In the genomic region with DNA sequence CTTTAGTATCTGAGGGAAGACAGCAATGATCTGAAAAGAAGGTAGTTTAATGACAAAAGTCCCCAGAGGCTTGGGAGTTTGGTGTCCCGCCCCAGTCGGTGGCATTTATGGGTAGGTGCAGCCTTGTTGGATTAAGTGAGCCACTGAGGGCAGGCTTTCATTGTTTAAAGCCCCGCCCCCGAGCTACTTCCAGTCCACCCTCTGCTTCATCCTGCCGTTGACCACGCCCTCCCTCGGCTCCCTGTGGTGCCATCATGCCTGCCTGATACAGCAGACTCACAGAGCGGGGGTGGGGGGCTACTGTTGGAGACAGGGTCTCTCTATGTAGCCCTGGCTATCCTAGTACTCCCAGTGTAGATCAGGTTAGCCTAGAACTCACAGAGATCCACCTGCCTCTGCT, we compare ENCODE assay signal across 20 mouse cellular contexts. TPM values are rescaled to one million over a fixed set of nuclear protein-coding genes. Genes with fewer than 3 reads are reported as not detected.
DNase-seq lines count a peak whose midpoint lies in the region; ATAC-seq and TF ChIP-seq lines count a peak whose summit lies in the region.
"Had no signal": no experiment of that assay in that cellular context is flagged by ENCODE, and none has a peak within 500 bp of the region (broad histone marks: within the 10 kb centered on the region; RNA-seq: fewer than 3 reads in every experiment).

No protein-coding gene starts in this region.

- H3K27ac ChIP-seq in neural tube, embryonic 11.5 days (ENCODE audit: low read depth, low read length) = no peak overlapping the region
- H3K27ac ChIP-seq in liver, embryonic 11.5 days (ENCODE audit: low read depth, low read length) = no peak overlapping the region
- H3K27ac ChIP-seq: forebrain, embryonic 10.5 days; hindbrain, embryonic 13.5 days; midbrain, embryonic 15.5 days had no signal

- no peak for TF ChIP-seq CTCF in G1E (IDR thresholded peaks at IDR 0.05; ENCODE audit: low read depth, low read length)

- peak; percentile 10 for DNase-seq in neural tube, embryonic 11.5 days (ENCODE audit: low spot score)
- DNase-seq in neural tube, embryonic 10.5 days (ENCODE audit: extremely low spot score, low spot score) = no peak
- no peak for DNase-seq in G1E (ENCODE audit: low spot score)
- DNase-seq in liver, embryonic 11.5 days (ENCODE audit: low spot score) = no peak
- no peak for DNase-seq in adrenal gland, adult 18-20 months (ENCODE audit: low spot score in 2 of 2)
- DNase-seq in thymus, postnatal 0 days (ENCODE audit: low spot score) = no peak
- no peak for DNase-seq in lung, postnatal 14 days
- DNase-seq: adrenal gland, postnatal 10 days; B cell, adult 2 months; heart, postnatal 14 days; layer of hippocampus, adult 9-11 months; lung, postnatal 10 days; right cerebral cortex, adult 18-20 months; thymus, postnatal 4 days had no signal

- no peak overlapping the region for H3K4me2 ChIP-seq in neural tube, embryonic 11.5 days (ENCODE audit: low read depth)
- no peak overlapping the region for H3K4me2 ChIP-seq in liver, embryonic 11.5 days
- H3K4me2 ChIP-seq: heart, embryonic 12.5 days; hindbrain, embryonic 13.5 days; midbrain, embryonic 15.5 days had no signal

- H3K4me3 ChIP-seq in neural tube, embryonic 11.5 days (ENCODE audit: low read depth, low read length) = no peak overlapping the region
- no peak overlapping the region for H3K4me3 ChIP-seq in G1E (ENCODE audit: low read depth, low read length)
- H3K4me3 ChIP-seq in liver, embryonic 11.5 days (ENCODE audit: low read depth, low read length) = no peak overlapping the region
- H3K4me3 ChIP-seq: forebrain, embryonic 10.5 days; heart, embryonic 12.5 days; hindbrain, embryonic 13.5 days; midbrain, embryonic 15.5 days had no signal

- H3K9ac ChIP-seq in neural tube, embryonic 11.5 days (ENCODE audit: low read length) = no peak overlapping the region
- no peak overlapping the region for H3K9ac ChIP-seq in liver, embryonic 11.5 days (ENCODE audit: low read depth, low read length)
- H3K9ac ChIP-seq: heart, embryonic 12.5 days; hindbrain, embryonic 13.5 days; midbrain, embryonic 15.5 days had no signal

- 31% methylated on average over 8 of the region's 8 CpGs for WGBS in neural tube, embryonic 11.5 days
- 59% methylated on average over 8 of the region's 8 CpGs for WGBS in liver, embryonic 11.5 days

- ATAC-seq in neural tube, embryonic 11.5 days (ENCODE audit: insufficient read depth, low FRiP score, low TSS enrichment) = no peak
- peak; percentile 15; the same call in 1 of the 2 replicates for ATAC-seq in G1E (ENCODE audit: extremely low read depth, insufficient number of reproducible peaks, low FRiP score, poor library complexity, severe bottlenecking)
- peak; percentile 67; the same call in 1 of the 2 replicates for ATAC-seq in liver, embryonic 11.5 days (replicated peaks; ENCODE audit: low FRiP score)
- ATAC-seq: inflammation-experienced regulatory T-cells, adult 6 months; midbrain, embryonic 15.5 days had no signal

- no peaks in the 10 kb centered on the region for H3K27me3 ChIP-seq in neural tube, embryonic 11.5 days (ENCODE audit: control insufficient read depth, insufficient read depth, low read length)
- no peaks in the 10 kb centered on the region for H3K27me3 ChIP-seq in G1E (ENCODE audit: insufficient read depth, low read length)
- H3K27me3 ChIP-seq in liver, embryonic 11.5 days (replicated peaks; ENCODE audit: control insufficient read depth, insufficient read depth, low read length) = no peaks in the 10 kb centered on the region
- H3K27me3 ChIP-seq: heart, embryonic 12.5 days; hindbrain, embryonic 13.5 days; midbrain, embryonic 15.5 days had no signal

- no peaks in the 10 kb centered on the region for H3K4me1 ChIP-seq in neural tube, embryonic 11.5 days (ENCODE audit: control insufficient read depth, insufficient read depth, low read length)
- H3K4me1 ChIP-seq in G1E (ENCODE audit: insufficient read depth, low read depth, low read length) = peaks cover 12% of the 10 kb centered on the region
- H3K4me1 ChIP-seq in liver, embryonic 11.5 days (replicated peaks; ENCODE audit: control insufficient read depth, insufficient read depth, low read length) = peaks cover 3% of the 10 kb centered on the region; the same call in 1 of the 2 replicates
- H3K4me1 ChIP-seq: hindbrain, embryonic 13.5 days; midbrain, embryonic 15.5 days had no signal

- no peaks in the 10 kb centered on the region for H3K9me3 ChIP-seq in neural tube, embryonic 11.5 days (ENCODE audit: control insufficient read depth, low read length)
- no peaks in the 10 kb centered on the region for H3K9me3 ChIP-seq in G1E (replicated peaks)
- no peaks in the 10 kb centered on the region for H3K9me3 ChIP-seq in liver, embryonic 11.5 days (ENCODE audit: control insufficient read depth, low read length)
- H3K9me3 ChIP-seq: forebrain, embryonic 10.5 days; heart, embryonic 12.5 days; hindbrain, embryonic 13.5 days; midbrain, embryonic 15.5 days had no signal

- H3K36me3 ChIP-seq in neural tube, embryonic 11.5 days (ENCODE audit: control insufficient read depth, insufficient read depth, low read length) = peaks cover 9% of the 10 kb centered on the region
- H3K36me3 ChIP-seq in G1E (replicated peaks) = peaks cover 83% of the 10 kb centered on the region
- H3K36me3 ChIP-seq in liver, embryonic 11.5 days (ENCODE audit: control insufficient read depth, insufficient read depth, low read length) = peaks cover 21% of the 10 kb centered on the region

RNA-seq across cellular contexts. Expression of a gene that starts 9.4 kb away (rescaled TPM):
- polyA plus RNA-seq in neural tube, embryonic 11.5 days (2014; fragmentation: Nextera tagmentation; extraction: Ambion mirVana) = 37.4 and 40.6 TPM in 2 replicates
- total RNA-seq in G1E (2014; fragmentation: Nextera tagmentation) (13.3 and 26.6 TPM in 2 replicates), G1E (2017) (23.9 and 25.7 TPM in 2 replicates)
- polyA plus RNA-seq in G1E (2012) = 0.40 and 1.0 TPM in 2 replicates
- polyA plus RNA-seq in liver, embryonic 11.5 days (2014; fragmentation: Nextera tagmentation; extraction: Ambion mirVana) = 17.0 and 18.5 TPM in 2 replicates
- 10 to 100 TPM; 21.1 to 25.7 TPM for total RNA-seq in adrenal gland, adult 18-20 months (2021)
- polyA plus RNA-seq in thymus, postnatal 0 days (2015; fragmentation: Nextera tagmentation; extraction: Ambion mirVana) = 42.4 and 47.7 TPM in 2 replicates

RNA-seq across cellular contexts. Expression of a gene that starts 9.5 kb away (rescaled TPM):
- 18.6 and 19.1 TPM in 2 replicates for polyA plus RNA-seq in neural tube, embryonic 11.5 days (2014; fragmentation: Nextera tagmentation; extraction: Ambion mirVana)
- total RNA-seq in G1E (2014; fragmentation: Nextera tagmentation) = 13.5 and 14.7 TPM in 2 replicates
- total RNA-seq in G1E (2017) = 22.2 and 23.2 TPM in 2 replicates
- polyA plus RNA-seq in G1E (2012) = 3.5 and 4.0 TPM in 2 replicates
- polyA plus RNA-seq in liver, embryonic 11.5 days (2014; fragmentation: Nextera tagmentation; extraction: Ambion mirVana) = 18.8 and 20.3 TPM in 2 replicates
- 10 to 100 TPM; 19.7 to 22.1 TPM for total RNA-seq in adrenal gland, adult 18-20 months (2021)
- polyA plus RNA-seq in thymus, postnatal 0 days (2015; fragmentation: Nextera tagmentation; extraction: Ambion mirVana) = 12.4 and 12.7 TPM in 2 replicates

RNA-seq across cellular contexts. Expression of a gene that starts 18.1 kb away (rescaled TPM):
- polyA plus RNA-seq in neural tube, embryonic 11.5 days (2014; fragmentation: Nextera tagmentation; extraction: Ambion mirVana) = 0.69 and 1.1 TPM in 2 replicates
- 3.4 and 6.4 TPM in 2 replicates for total RNA-seq in G1E (2014; fragmentation: Nextera tagmentation)
- 0.76 and 2.5 TPM in 2 replicates for total RNA-seq in G1E (2017)
- 0.08 and 0.11 TPM in 2 replicates for polyA plus RNA-seq in G1E (2012)
- 1.8 and 1.9 TPM in 2 replicates for polyA plus RNA-seq in liver, embryonic 11.5 days (2014; fragmentation: Nextera tagmentation; extraction: Ambion mirVana)
- total RNA-seq in adrenal gland, adult 18-20 months (2021) = 1 to 10 TPM; 4.9 to 8.9 TPM
- polyA plus RNA-seq in thymus, postnatal 0 days (2015; fragmentation: Nextera tagmentation; extraction: Ambion mirVana) = 0.50 and 0.60 TPM in 2 replicates

RNA-seq across cellular contexts. Expression of a gene that starts 35.1 kb away (rescaled TPM):
- polyA plus RNA-seq in neural tube, embryonic 11.5 days (2014; fragmentation: Nextera tagmentation; extraction: Ambion mirVana) = 29.9 and 32.0 TPM in 2 replicates
- total RNA-seq in G1E (2014; fragmentation: Nextera tagmentation) = not detected in 2 replicates
- total RNA-seq in G1E (2017) = not detected in 2 replicates
- polyA plus RNA-seq in G1E (2012) = not detected in 2 replicates
- polyA plus RNA-seq in liver, embryonic 11.5 days (2014; fragmentation: Nextera tagmentation; extraction: Ambion mirVana) = 0.38 and 0.78 TPM in 2 replicates
- under 1 TPM; 0.06 to 0.07 TPM for total RNA-seq in adrenal gland, adult 18-20 months (2021)
- 0.22 and 0.35 TPM in 2 replicates for polyA plus RNA-seq in thymus, postnatal 0 days (2015; fragmentation: Nextera tagmentation; extraction: Ambion mirVana)
- total RNA-seq: granulocyte monocyte progenitor cell, adult 5-6 weeks; heart, postnatal 14 days had no signal
